Mouse (Mus musculus) frontal cortex, postnatal 36 days (tissue): ENCODE data around the gene Plch1.

Source experiments
- DNase-seq, 2 experiments: peaks; one replicate each; pipeline ENCODE4 v3.0.0; 2022; ENCODE audit warnings: low spot score in 2 of 2

Gene Plch1

DNA sequence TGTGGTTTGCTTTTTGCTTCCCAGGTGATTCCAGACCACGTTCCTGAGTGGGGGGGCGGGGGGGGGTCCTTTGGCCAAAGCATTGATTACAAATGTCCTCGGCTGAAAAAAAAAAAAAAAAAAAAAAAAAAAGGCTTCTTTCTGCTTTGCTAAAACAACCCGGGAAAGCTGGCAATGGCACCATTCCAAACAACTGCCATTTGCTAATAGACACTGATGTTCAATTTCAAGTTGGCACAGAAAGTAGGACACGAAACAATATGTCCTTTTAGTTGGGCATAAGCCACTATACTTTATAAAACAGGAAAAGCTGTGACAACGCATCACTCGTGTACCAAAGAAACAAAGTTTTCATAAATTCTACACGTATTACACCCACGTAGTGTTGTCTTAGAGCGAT is 36.6 kb downstream of the Plch1 start:
- DNase-seq: no peak

DNA sequence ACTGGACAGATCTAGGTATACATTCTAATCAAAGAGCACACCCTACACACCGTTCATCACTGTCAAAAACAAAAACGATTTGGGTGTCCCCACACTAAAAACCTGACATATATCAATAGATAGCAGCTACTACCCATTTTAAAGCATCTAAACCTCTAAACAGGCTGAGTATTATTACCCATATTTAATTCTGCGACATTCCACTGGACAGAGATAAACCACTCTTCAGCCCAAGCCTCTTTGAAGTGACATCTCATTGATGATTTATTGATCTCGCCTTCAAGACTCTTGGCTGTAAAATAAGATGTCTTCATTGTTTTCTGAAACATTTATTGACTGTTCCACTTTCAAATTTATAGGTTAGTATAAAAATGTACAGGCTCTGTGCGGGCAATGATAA is 46.4 kb downstream of the Plch1 start:
- no peak for DNase-seq

- peak in 1 of 2 experiments; percentile 29 for DNase-seq
These were observed 48.1 kb downstream of the Plch1 start for GRCm38 (mm10) chr3:63851125-63851698.

- no peak for DNase-seq
These were observed 49.4 kb downstream of the Plch1 start for GRCm38 (mm10) chr3:63849765-63850346.

DNA sequence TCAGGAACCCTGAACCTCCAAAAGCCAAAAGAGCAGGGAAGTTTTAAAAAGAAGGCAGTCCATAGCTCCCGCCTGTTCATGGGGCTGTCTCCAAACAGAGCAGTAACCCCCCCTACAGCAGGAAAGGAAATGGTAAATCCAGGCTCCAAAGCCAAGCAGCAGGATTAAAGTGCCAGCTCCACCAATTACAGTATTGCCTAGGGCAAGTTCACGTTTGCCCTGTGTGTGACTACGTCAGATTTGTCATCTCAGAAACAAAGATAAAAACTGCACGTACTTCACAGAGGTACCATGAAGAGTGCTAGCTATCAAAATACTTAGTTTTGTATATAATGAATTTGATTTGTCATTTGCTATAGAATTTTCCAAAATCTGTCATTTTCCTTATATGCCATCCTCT is 55.1 kb downstream of the Plch1 start:
- DNase-seq: no peak

- no peak for DNase-seq
These were observed 56.8 kb downstream of the Plch1 start for GRCm38 (mm10) chr3:63842436-63842835.

- DNase-seq: no peak
These were observed 61.5 kb downstream of the Plch1 start for GRCm38 (mm10) chr3:63837750-63838149.

DNA sequence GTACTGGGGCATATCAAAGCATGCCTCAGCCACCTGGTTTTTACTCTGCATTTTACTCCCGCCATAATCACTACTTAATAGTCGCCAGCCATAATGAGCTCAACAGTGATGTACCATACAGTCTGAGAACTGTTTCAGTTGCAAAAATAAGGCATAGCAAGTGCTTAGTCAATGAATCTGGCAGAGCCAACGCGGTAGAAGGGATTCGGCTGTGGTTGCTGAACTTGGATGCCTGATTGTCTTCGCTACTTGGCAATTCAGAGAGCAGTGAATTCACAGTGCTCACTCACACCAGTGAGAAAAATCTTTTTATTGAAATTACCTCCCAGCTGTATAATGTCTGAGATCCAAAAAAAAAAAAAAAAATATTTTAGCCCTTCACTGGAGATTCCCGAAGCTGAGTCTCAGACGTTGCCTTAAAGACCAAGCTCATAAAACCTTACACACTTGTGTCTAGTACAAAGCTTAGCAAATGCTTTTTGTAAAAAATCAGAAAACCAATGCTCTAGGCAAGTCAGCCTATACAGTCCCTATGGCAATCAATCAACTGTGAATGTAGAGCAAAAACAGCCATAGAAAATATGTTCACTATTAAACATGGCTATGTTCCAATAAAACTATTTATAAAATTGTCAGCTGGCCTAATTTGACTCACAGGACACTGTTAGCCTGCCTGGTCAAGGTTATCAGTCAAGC is 62.2 kb downstream of the Plch1 start:
- no peak for DNase-seq

DNA sequence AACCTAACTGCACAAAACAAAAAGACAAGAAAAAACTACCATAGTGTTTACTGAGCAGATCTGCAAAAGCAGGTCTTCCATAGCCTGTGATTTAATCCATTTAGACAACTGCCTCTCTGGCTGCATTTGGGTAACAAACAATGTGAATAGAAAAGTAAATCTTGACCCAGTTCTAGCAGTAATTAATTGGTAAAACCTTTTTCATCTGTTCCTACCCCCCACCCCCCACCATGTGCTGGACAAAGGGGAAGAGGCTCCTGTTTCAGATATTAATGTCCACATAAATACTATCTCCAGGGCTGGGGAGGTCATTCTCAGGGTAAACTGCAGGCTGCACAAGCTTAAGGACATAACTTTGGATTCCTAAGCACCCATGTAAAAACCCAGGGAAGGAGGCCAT is 63.5 kb downstream of the Plch1 start:
- no peak for DNase-seq

- no peak for DNase-seq
These were observed 75.3 kb downstream of the Plch1 start for GRCm38 (mm10) chr3:63823874-63824400.

DNA sequence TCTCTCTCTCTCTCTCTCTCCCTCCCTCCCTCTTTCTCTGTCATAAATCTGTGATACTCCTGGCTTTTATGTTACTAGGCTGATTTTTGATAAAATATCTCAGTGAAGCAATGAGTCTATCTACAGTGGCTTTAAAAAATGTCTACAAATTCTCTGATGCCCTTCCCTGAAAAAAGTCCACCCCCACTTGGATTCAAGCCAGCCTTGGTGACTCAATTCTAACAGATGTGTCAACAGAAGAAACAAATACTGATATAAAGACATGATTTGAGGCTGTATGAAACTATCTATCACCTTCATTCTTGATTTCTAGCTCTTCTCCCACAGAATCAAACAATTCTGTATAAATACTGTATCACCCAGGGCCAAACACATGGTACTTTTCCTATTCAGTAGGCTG is 76.6 kb downstream of the Plch1 start:
- DNase-seq: peak in 1 of 2 experiments; percentile 37

DNA sequence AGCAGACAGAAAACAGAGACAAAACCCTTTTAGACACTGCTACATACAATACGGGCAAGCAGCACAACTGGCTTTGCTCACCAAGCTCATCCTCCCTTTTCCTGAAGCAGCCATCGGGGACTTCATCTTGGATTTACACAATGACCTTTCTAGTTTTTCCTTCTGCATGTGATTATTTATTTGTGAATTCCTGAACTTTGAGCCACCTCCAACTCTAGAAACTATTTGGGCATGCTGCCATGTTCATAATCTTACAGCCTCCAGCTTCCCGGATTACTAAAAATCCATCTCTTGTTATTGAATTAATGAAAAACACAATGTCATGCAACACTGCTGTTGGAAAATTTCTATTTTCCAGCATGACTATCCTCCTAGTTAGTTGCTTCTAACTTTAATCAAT is 84.1 kb downstream of the Plch1 start:
- DNase-seq: no peak

DNA sequence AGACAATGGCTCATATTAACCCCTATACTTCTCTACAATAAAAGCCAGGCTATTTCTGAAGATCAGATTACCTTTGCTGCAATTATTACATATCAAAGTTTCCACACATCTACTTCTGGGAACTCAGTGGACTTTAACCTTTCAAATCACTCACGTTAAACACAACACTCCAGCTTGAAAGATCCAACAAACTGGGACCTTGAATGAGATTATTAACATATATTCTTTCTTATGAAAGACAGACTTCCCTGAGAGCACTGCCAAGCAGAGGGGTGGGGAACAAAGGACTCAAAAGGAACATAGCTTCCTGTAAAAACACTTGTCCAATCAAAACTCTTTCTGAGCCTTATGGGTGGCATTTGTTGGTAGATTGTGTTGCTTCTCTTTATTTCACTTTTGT is 85.1 kb downstream of the Plch1 start:
- no peak for DNase-seq

- DNase-seq: no peak
These were observed 92.4 kb downstream of the Plch1 start for GRCm38 (mm10) chr3:63806906-63807305.

- DNase-seq: no peak
These were observed 93.8 kb downstream of the Plch1 start for GRCm38 (mm10) chr3:63805496-63805895.

DNA sequence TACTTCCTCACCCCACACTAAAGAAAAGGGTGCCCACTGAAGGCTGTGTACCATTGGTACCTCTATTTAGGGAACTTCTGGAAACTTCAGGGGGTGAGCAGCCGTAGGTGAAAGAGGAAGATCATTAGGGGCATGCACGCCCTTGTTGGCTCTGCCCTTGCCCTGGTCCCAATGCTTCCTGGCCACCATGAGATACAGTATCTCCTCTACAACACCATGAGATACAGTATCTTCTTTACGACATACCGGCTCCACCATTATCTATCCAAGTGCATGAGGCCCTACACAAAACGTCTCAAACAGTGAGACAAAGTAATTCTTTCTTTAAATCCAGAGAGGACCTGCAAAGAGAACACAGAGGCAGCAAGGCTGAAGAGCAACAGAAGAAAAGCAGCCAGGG is 98.6 kb downstream of the Plch1 start:
- no peak for DNase-seq

- no peak for DNase-seq
These were observed 112.4 kb downstream of the Plch1 start for GRCm38 (mm10) chr3:63786805-63787365.

- DNase-seq: no peak
These were observed 126.5 kb downstream of the Plch1 start for GRCm38 (mm10) chr3:63772617-63773305.

- DNase-seq: no peak
These were observed 138.5 kb downstream of the Plch1 start for GRCm38 (mm10) chr3:63760821-63761220.

GRCm38 (mm10) chr3:63740073-63740472 is 159.2 kb downstream of the Plch1 start:
- peak in 1 of 2 experiments; percentile 27 for DNase-seq

DNA sequence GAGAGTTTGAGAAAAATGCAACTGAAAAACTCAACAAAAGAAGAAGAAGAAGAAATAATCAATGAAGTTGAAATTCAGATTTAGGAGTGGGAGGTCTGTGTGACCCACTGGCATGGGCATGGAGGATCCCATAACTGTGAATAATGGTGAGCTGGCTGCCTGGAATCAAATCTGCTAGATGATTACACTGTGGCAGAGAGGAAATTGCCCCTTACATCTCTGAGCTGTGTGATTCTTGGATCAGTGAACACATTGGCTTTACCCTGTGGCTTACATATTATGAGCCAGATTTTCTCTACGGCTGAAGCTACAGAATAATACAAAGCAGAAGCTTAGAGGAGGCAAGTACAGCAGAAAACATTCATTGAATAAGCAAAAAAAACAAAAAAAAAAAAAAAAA is 170.9 kb downstream of the Plch1 start:
- no peak for DNase-seq

DNA sequence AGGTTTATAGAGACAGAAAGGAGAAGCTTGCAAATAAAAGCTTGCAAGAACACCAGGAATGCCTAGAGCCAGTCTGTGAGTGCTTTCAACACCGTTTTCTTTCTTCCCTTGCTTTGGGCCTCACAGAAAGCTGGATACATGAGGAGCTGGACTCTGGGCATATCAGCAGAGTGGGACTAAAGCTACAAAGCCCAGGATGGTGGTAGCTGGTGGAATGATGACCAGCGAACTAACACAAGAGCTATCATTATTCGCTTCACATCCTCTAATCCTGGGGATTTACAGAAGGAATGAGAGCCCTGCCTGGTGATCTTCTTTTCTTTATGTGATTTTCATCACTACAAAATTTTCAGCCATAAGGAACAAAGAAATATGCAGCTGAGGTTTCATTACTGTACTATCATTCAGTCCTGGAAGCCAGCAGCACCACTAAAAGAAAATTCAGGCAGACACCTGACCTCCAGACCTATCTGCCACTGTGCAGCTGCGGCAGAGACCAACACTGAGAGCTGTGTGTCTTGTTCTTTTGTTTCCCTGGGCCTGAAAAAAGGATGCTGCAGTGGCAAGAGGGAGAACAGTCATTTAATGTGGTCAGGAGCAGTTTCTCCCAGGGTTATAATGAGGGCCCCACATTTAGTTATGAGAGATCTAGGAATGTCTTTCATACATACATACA is 172.5 kb downstream of the Plch1 start:
- DNase-seq: no peak
